Mouse (Mus musculus) T-helper 2 cell (primary cell): ENCODE measurements around the gene Agps.

Experiments used
- in situ Hi-C: fragments of 300-600 bp; cut with MboI, MseI; formaldehyde crosslinking; loops from one replicate; pipeline ENCODE4 v1.15.1; 2025; ENCODE audit warnings: high pct_unique_total_duplicates

Agps gene

DNA sequence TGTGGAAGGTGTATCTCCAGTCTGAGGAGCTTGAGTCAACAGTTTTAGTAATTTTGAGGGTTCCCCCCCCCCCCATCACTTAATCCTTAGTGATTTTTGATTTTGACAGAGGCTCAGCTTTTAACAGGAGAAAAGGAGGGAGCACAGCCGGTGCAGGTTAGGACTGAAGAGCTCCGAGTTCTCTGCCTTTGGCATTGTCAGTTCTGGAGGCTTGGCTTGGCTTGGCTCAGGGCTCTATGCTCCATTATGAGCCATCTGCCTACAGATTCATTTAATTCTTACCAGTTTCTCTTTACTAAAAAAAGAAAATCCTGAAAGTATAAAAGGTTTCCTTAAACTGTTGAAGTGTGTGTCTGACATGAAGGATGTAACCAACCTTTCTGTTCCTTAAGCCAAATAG is 97.2 kb downstream of the Agps start:
- in situ Hi-C loops: no loop called here

GRCm38 (mm10) chr2:75929786-75930444 is 97.9 kb downstream of the Agps start:
- in situ Hi-C loops: no loop called here

- in situ Hi-C loops: no loop called here
These were observed 99.0 kb downstream of the Agps start for GRCm38 (mm10) chr2:75930941-75931340.

- in situ Hi-C loops: no loop called here
These were observed 101.6 kb downstream of the Agps start for GRCm38 (mm10) chr2:75933541-75933940.

DNA sequence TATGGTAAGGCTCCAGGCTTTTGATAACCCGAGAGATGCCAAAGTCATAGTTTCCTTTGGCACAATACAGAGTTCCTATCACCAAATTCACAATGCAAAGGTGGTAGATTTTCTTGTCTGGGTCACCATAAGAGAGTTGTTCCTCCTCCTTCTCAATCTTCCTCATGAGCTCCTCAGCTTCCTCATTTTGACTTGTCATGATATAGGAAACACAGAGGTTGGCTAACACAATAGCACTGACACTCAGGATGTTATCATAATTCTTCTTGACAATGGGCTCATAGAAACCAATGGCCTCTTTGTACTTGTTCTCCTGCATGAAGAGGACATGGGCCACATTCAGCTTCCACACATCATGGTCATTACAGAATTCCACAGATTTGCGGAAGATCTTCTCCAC is 104.7 kb downstream of the Agps start:
- in situ Hi-C loops: loop anchor here (5.0 kb wide), 1 partner anchor 41 kb away; the partner anchor contains the start of gene Ttc30a2

- in situ Hi-C loops: loop anchor here (5.0 kb wide), 1 partner anchor 40 kb away; the partner anchor contains the start of gene Ttc30a2
These were observed 105.6 kb downstream of the Agps start for GRCm38 (mm10) chr2:75937520-75938116.

DNA sequence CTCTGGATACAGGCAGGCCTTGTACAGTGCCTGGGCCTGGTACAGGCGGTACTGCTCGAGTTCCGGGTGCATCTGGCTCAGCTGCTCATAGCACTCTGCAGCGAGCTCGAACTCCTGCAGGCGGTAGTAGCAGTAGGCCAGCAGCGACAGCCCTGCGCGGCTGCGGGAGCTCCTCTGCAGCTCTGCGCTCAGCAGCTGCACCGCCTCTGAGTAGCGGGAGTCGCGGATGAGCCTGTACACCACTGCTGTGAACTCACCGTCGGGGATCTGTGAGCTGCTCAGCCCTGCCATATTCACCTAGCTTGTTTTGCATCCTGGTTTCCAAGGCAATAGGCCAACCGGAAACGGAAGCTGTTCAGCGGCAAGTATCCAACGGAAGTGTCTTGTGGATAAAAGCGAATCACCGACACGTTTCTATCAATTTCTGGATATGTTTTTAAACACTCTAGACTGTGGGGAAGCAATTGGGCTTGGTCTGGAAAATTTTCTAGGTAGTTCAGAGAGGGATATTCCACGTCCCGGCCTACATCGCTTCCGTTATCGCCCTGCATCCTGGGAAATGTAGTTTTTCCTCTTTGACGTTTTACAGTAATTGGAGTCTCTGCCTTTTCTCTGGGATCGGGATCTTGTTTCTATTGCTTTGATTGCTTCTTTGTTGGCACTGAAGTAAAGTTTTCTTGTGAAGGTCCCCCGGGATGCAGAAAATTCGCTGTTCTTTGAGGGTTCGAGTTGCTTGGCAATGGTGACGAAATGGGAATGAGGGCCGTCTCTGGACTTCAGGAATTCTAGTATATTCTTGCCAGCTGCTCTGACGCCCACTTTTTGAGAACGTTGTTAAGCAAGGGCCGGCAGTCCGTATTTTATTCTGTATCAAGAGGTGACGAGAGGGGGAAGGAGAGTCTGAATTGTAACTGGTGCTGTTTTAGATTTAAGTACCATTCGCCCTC is 106.4 kb downstream of the Agps start, which contains the start of gene Ttc30b:
Gene Ttc30b, minus strand, starts transcription at position 469 of the 947 bp plus-strand sequence.
- in situ Hi-C loops: loop anchor here (5.0 kb wide), 1 partner anchor 39 kb away; the partner anchor contains the start of gene Ttc30a2

DNA sequence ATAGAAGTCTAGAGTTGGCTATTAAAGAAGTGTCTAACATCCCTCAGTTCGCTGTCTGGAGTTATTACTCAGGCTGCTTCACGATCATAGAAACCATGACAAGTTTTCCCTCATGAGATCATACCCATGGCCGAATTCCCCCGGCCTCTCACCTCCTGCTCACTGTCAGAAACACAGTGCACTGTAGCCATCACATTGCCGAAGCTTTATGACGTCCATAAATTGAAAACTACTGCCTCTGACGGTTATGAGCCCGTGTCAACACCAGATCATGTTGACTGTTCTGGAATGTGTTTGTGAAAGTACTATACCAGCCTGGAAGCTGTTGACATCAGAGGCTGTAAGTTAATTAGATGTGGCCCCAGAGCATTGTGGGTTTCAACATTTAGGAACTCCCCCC is 118.7 kb downstream of the Agps start:
- in situ Hi-C loops: loop anchor here (5.0 to 25.0 kb wide), 3 partner anchors 63 to 338 kb away; no protein-coding TSS in a partner anchor

GRCm38 (mm10) chr2:75953320-75953719 is 121.3 kb downstream of the Agps start:
- in situ Hi-C loops: loop anchor here (5.0 to 25.0 kb wide), 3 partner anchors 66 to 341 kb away; no protein-coding TSS in a partner anchor

GRCm38 (mm10) chr2:75955709-75956108 is 123.7 kb downstream of the Agps start:
- in situ Hi-C loops: loop anchor here (25.0 kb wide), 2 partner anchors 168 to 343 kb away; no protein-coding TSS in a partner anchor

GRCm38 (mm10) chr2:75959183-75959849 is 127.3 kb downstream of the Agps start:
- in situ Hi-C loops: loop anchor here (25.0 kb wide), 2 partner anchors 172 to 347 kb away; no protein-coding TSS in a partner anchor

- in situ Hi-C loops: loop anchor here (25.0 kb wide), 2 partner anchors 173 to 348 kb away; no protein-coding TSS in a partner anchor
These were observed 127.9 kb downstream of the Agps start for GRCm38 (mm10) chr2:75959850-75960365.

- in situ Hi-C loops: loop anchor here (25.0 kb wide), 2 partner anchors 173 to 348 kb away; no protein-coding TSS in a partner anchor
These were observed 128.7 kb downstream of the Agps start for GRCm38 (mm10) chr2:75960366-75961330.

DNA sequence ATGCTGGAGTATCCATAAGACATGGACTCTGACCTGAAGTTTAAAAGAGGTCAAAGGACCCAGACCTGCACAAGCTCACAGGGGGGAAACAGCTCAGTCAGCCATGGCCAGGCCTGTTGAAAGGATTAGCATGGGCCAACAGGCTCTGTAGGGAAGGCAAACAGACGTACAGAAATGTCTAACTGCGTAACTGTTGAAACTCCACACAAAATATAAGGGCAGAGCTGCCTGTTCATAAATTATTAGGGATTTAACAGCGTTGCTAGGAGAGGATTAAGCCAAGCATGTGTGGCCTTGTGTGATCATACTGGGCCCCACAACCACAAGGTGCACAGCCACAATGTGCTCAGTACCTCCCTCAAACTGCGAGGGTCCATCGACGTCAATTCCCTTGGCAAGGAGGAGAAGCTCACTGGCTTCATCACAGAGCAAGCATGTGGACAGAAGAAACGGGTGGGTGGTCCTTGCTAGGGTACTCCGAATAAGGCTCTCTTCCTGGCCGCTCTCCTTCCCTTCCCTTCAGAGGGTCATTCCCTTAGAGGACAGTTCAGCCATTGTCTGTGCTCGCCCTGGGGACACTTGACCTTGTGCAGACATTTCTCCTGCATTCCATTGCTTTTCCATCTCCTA is 131.3 kb downstream of the Agps start:
- in situ Hi-C loops: loop anchor here (25.0 kb wide), 2 partner anchors 176 to 351 kb away; no protein-coding TSS in a partner anchor

GRCm38 (mm10) chr2:75964051-75964450 is 132.1 kb downstream of the Agps start:
- in situ Hi-C loops: loop anchor here (25.0 kb wide), 2 partner anchors 177 to 352 kb away; no protein-coding TSS in a partner anchor

DNA sequence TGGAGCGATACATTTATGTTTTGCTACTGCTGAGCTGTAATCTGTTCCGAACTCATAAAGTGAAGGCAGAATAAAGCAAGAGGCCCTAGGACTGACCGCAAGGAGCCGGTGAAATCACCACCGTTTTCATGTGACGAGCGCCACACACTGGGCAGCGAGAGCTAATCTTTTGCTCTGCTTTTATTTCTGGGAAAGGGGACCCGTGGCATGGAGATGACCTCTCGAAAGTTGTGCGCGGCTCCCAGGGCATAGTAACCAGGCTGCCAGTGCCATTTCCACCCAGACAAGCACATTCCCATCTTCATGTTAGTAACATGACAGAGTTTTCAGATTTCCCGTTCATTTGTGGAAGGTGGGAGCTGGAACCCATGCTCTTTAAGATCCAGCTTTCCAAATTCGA is 132.5 kb downstream of the Agps start:
- in situ Hi-C loops: loop anchor here (25.0 kb wide), 2 partner anchors 177 to 352 kb away; no protein-coding TSS in a partner anchor

GRCm38 (mm10) chr2:75964972-75965371 is 133.0 kb downstream of the Agps start:
- in situ Hi-C loops: loop anchor here (25.0 kb wide), 2 partner anchors 178 to 353 kb away; no protein-coding TSS in a partner anchor

- in situ Hi-C loops: loop anchor here (25.0 kb wide), 2 partner anchors 187 to 362 kb away; no protein-coding TSS in a partner anchor
These were observed 142.2 kb downstream of the Agps start for GRCm38 (mm10) chr2:75974131-75974530.
